Mouse (Mus musculus) lung, postnatal 0 days (tissue): Measurements from ENCODE around the gene Pkd1l3.

Source experiments
- CTCF ChIP-seq: IDR thresholded peaks from 2 replicates; pipeline ENCODE4 v1.5.1; 2016; ENCODE audit warnings: antibody characterized with exemption, mild to moderate bottlenecking
- EP300 ChIP-seq: IDR thresholded peaks from 2 replicates; pipeline ENCODE4 v1.6.1; 2016; ENCODE audit warnings: antibody characterized with exemption, mild to moderate bottlenecking, control low read depth

DNA sequence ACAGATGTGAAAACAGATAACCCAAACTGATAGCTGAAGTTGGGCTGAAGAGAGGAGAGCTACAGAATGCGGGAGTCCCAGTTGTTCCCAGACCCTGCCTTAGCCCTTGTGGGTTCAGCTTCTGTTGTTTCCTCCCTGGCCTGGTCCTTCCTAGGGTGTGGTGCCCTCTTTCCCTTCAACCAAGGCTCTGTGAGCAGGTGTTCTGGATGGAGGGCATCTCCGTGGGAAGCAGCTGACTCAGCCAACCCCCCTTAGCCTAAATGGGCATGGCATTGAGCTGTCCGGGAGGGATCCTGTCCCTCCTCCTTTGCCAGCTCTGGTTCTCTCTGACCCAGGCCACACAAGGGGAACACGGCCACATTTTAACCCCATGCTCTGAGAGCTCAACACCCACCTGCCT lies 38.0 kb upstream of the Pkd1l3 start:
- no peak for TF ChIP-seq CTCF
- no peak for TF ChIP-seq EP300
